Mouse (Mus musculus) midbrain, embryonic 14.5 days (tissue): ENCODE data around the gene Abca9. TPM values are rescaled to one million over a fixed set of nuclear protein-coding genes. Genes with fewer than 3 reads are reported as not detected.

ENCODE experiments used
- ATAC-seq: fragments of 200-750 bp; cut with Nextera tagmentation; 2 replicates; pipeline ENCODE4 v1.8.0; 2017; ENCODE audit warnings: moderate number of reproducible peaks, moderate library complexity; ENCODE audit not compliant: low FRiP score, low TSS enrichment
- DNase-seq: peaks from one replicate; pipeline ENCODE4 v3.0.0-alpha.2; 2015
- H3K27ac ChIP-seq: fragments of 300-500 bp; sonication (generic); replicated peaks from 2 replicates; pipeline ENCODE4 v1.5.1; 2014; ENCODE audit warnings: mild to moderate bottlenecking, low read depth, low read length, moderate library complexity
- H3K27me3 ChIP-seq: fragments of 300-500 bp; sonication (generic); 2 replicates; pipeline ENCODE4 v1.6.1; 2014; ENCODE audit warnings: low read length, control low read depth, mixed read lengths; ENCODE audit not compliant: control insufficient read depth, insufficient read depth
- H3K36me3 ChIP-seq: fragments of 300-500 bp; sonication (generic); 2 replicates; pipeline ENCODE4 v1.6.1; 2014; ENCODE audit warnings: low read length, control low read depth; ENCODE audit not compliant: control insufficient read depth, insufficient read depth
- H3K4me1 ChIP-seq: fragments of 300-500 bp; sonication (generic); 2 replicates; pipeline ENCODE4 v1.6.1; 2014; ENCODE audit warnings: mild to moderate bottlenecking, antibody characterized with exemption, low read length, control low read depth; ENCODE audit not compliant: control insufficient read depth, insufficient read depth
- H3K4me2 ChIP-seq: fragments of 300-500 bp; sonication (generic); 2 replicates; pipeline ENCODE4 v1.6.1; 2014; ENCODE audit warnings: mild to moderate bottlenecking, low read length, moderate library complexity
- H3K4me3 ChIP-seq: fragments of 300-500 bp; sonication (generic); replicated peaks from 2 replicates; pipeline ENCODE4 v1.5.1; 2014; ENCODE audit warnings: low read depth, low read length
- H3K9ac ChIP-seq: fragments of 300-500 bp; sonication (generic); replicated peaks from 2 replicates; pipeline ENCODE4 v1.6.1; 2014; ENCODE audit warnings: mild to moderate bottlenecking, low read length, moderate library complexity
- H3K9me3 ChIP-seq: fragments of 300-500 bp; sonication (generic); 2 replicates; pipeline ENCODE4 v1.6.1; 2016; ENCODE audit warnings: low read length, control low read depth, mixed read lengths; ENCODE audit not compliant: control insufficient read depth
- whole genome bisulfite sequencing: fragments of 180-500 bp; shearing (Covaris S2); extraction: QIAGEN DNeasy Blood & Tissue Kit; methylation state at CpG from one replicate; pipeline ENCODE4 v1.1.7; 2014; 5-methylcytosine and 5-hydroxymethylcytosine counted together
- polyA plus RNA-seq: library from polyadenylated mRNA; unstranded; fragments of >200 nt; fragmentation: Nextera tagmentation; extraction: Ambion mirVana; gene quantifications from 2 replicates; pipeline ENCODE4 v1.2.1, GENCODE M21; 2014

Abca9 gene
- polyA plus RNA-seq, 1 experiment from 2014 or later, result 3.8 TPM

- DNase-seq (no peak), ATAC-seq (no peak)
- H3K27ac ChIP-seq, result no peak within 1 kb of the TSS
Measured at GRCm38 (mm10) chr11:110095858-110096257, 72.1 kb downstream of the Abca9 start, which contains the start of gene Abca8a. Gene Abca8a (minus strand): TSS chr11:110095978.

GRCm38 (mm10) chr11:110094846-110095380, 73.1 kb downstream of the Abca9 start:
- Histone ChIP-seq H3K4me3 (no peak overlapping the region), H3K4me1 (no peaks in the 10 kb centered on the region), H3K4me2 (no peak overlapping the region), H3K9me3 (no peaks in the 10 kb centered on the region), H3K27me3 (no peaks in the 10 kb centered on the region), H3K27ac (no peak overlapping the region), H3K9ac (no peak overlapping the region), H3K36me3 (no peaks in the 10 kb centered on the region)
- 77% methylated on average over 7 of the region's 7 CpGs for WGBS
- ATAC-seq (no peak), DNase-seq (peak; percentile 3)

More at GRCm38 (mm10) chr11:110095858-110096257, 72.1 kb downstream of the Abca9 start, which contains the start of gene Abca8a:
- H3K36me3 ChIP-seq, result no peaks in the 10 kb centered on the region
- no peak within 1 kb of the TSS for H3K4me2 ChIP-seq
- no peaks in the 10 kb centered on the region for H3K4me1 ChIP-seq
- no peak within 1 kb of the TSS for H3K4me3 ChIP-seq
- no peaks in the 10 kb centered on the region for H3K27me3 ChIP-seq
- 86% methylated on average over 5 of the region's 5 CpGs for WGBS
- no peaks in the 10 kb centered on the region for H3K9me3 ChIP-seq
- H3K9ac ChIP-seq, result no peak within 1 kb of the TSS

GRCm38 (mm10) chr11:110094236-110094635, 73.8 kb downstream of the Abca9 start:
- no peak overlapping the region for H3K27ac ChIP-seq
- no peaks in the 10 kb centered on the region for H3K27me3 ChIP-seq
- H3K4me1 ChIP-seq, result no peaks in the 10 kb centered on the region
- H3K9ac ChIP-seq, result no peak overlapping the region
- no peak overlapping the region for H3K4me2 ChIP-seq
- H3K36me3 ChIP-seq, result no peaks in the 10 kb centered on the region
- DNase-seq, result no peak
- no peak for ATAC-seq
- 79% methylated on average over 3 of the region's 3 CpGs for WGBS
- no peaks in the 10 kb centered on the region for H3K9me3 ChIP-seq
- H3K4me3 ChIP-seq, result no peak overlapping the region

DNA sequence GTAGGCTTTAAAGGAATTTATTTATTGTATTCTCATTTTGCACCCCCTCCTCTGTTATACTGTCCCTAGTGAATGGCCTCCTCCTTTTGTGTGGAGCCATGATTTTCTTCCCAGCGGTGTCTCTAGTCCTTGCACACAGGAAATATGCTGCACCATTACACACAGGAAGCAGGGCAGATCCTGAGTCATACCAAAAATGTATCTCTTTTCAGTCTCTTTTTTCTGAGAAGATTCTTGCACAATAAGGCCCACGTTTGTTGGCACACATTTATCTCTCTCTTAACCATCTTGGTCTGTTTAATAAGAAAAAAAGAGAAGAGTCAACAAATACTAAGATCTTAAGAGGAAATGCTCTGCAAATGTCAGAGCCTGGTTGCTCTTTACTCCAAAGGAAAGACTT, 76.7 kb downstream of the Abca9 start:
- H3K9me3 ChIP-seq, result no peaks in the 10 kb centered on the region
- no peak overlapping the region for H3K9ac ChIP-seq
- H3K36me3 ChIP-seq, result no peaks in the 10 kb centered on the region
- no peak overlapping the region for H3K27ac ChIP-seq
- H3K4me1 ChIP-seq, result no peaks in the 10 kb centered on the region
- H3K4me3 ChIP-seq, result no peak overlapping the region
- H3K4me2 ChIP-seq, result no peak overlapping the region
- H3K27me3 ChIP-seq, result no peaks in the 10 kb centered on the region
- no peak for ATAC-seq
- WGBS, result 83% methylated on average over 2 of the region's 2 CpGs
- no peak for DNase-seq

- WGBS, result 88% methylated on average over 3 of the region's 3 CpGs
- ATAC-seq, result no peak
- H3K27me3 ChIP-seq, result no peaks in the 10 kb centered on the region
Measured at GRCm38 (mm10) chr11:110072158-110072557, 95.8 kb downstream of the Abca9 start.

DNA sequence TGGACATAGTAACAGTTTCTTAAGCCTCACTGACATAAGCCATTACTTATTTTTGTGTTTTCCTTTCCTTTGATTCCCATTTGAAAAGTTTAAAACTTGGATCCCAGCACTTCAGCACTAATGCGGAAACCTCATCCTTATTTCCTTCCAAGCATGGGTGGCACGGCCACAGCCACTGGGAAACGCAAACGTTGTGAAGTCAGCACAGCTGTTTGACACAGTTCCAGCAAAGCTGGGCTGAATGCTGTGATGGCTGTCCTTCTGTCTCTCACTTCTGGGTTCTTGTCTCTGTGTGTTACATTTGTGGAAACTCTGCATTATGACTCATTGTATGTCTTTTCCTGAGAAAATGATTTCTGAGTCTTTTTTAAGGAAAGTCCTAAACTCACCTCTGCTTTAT, 107.0 kb downstream of the Abca9 start:
- Histone ChIP-seq H3K9me3 (no peaks in the 10 kb centered on the region), H3K36me3 (no peaks in the 10 kb centered on the region), H3K4me1 (no peaks in the 10 kb centered on the region), H3K4me2 (no peak overlapping the region), H3K27ac (no peak overlapping the region), H3K4me3 (no peak overlapping the region), H3K9ac (no peak overlapping the region), H3K27me3 (no peaks in the 10 kb centered on the region)
- ATAC-seq (no peak), DNase-seq (no peak)
- WGBS, result 81% methylated on average over 4 of the region's 4 CpGs

More at GRCm38 (mm10) chr11:110072158-110072557, 95.8 kb downstream of the Abca9 start:
- Histone ChIP-seq H3K4me3 (no peak overlapping the region), H3K4me1 (no peaks in the 10 kb centered on the region), H3K36me3 (no peaks in the 10 kb centered on the region), H3K4me2 (no peak overlapping the region), H3K9me3 (no peaks in the 10 kb centered on the region), H3K9ac (no peak overlapping the region), H3K27ac (no peak overlapping the region)
- DNase-seq, result no peak

GRCm38 (mm10) chr11:110060127-110060526, 107.9 kb downstream of the Abca9 start:
- H3K9ac ChIP-seq, result no peak overlapping the region
- no peaks in the 10 kb centered on the region for H3K9me3 ChIP-seq
- DNase-seq (no peak), ATAC-seq (no peak)
- H3K4me2 ChIP-seq, result no peak overlapping the region
- no peak overlapping the region for H3K4me3 ChIP-seq
- H3K27ac ChIP-seq, result no peak overlapping the region
- H3K27me3 ChIP-seq, result no peaks in the 10 kb centered on the region
- 73% methylated on average over 2 of the region's 2 CpGs for WGBS
- H3K36me3 ChIP-seq, result no peaks in the 10 kb centered on the region
- no peaks in the 10 kb centered on the region for H3K4me1 ChIP-seq

- Histone ChIP-seq H3K4me1 (no peaks in the 10 kb centered on the region), H3K36me3 (no peaks in the 10 kb centered on the region), H3K9me3 (no peaks in the 10 kb centered on the region), H3K9ac (no peak overlapping the region), H3K27me3 (no peaks in the 10 kb centered on the region), H3K4me2 (no peak overlapping the region), H3K4me3 (no peak overlapping the region), H3K27ac (no peak overlapping the region)
- ATAC-seq (no peak), DNase-seq (no peak)
- 69% methylated on average over 3 of the region's 3 CpGs for WGBS
Measured at GRCm38 (mm10) chr11:110053681-110054080, 114.3 kb downstream of the Abca9 start.
